Mouse (Mus musculus) neural tube, embryonic 11.5 days (tissue): ENCODE measurements at regions not wholly inside any gene's neighbourhood (a gene's known extent, or its start where the extent isn't known, plus 50 kb on each side); places are given as distances from the start of the nearest gene placed in this dataset.

Source experiments
- ATAC-seq: fragments of 200-750 bp; cut with Nextera tagmentation; 2 replicates; pipeline ENCODE4 v1.8.0; 2017; ENCODE audit warnings: moderate number of reproducible peaks, mild to moderate bottlenecking, moderate TSS enrichment, moderate library complexity; ENCODE audit not compliant: insufficient read depth, low FRiP score, low TSS enrichment
- DNase-seq: peaks from one replicate; pipeline ENCODE4 v3.0.0-alpha.2; 2015; ENCODE audit warnings: low spot score
- H3K27ac ChIP-seq: fragments of 300-500 bp; sonication (generic); 2 replicates; pipeline ENCODE4 v1.5.1; 2014; ENCODE audit warnings: low read depth, mild to moderate bottlenecking, low read length
- H3K27me3 ChIP-seq: fragments of 300-500 bp; sonication (generic); 2 replicates; pipeline ENCODE4 v1.6.1; 2014; ENCODE audit warnings: mild to moderate bottlenecking, low read length, mixed read lengths; ENCODE audit not compliant: control insufficient read depth, insufficient read depth
- H3K36me3 ChIP-seq: fragments of 300-500 bp; sonication (generic); 2 replicates; pipeline ENCODE4 v1.6.1; 2014; ENCODE audit warnings: mild to moderate bottlenecking, low read length, moderate library complexity, mixed read lengths; ENCODE audit not compliant: control insufficient read depth, insufficient read depth
- H3K4me1 ChIP-seq: fragments of 300-500 bp; sonication (generic); 2 replicates; pipeline ENCODE4 v1.6.1; 2014; ENCODE audit warnings: low read length, mixed read lengths; ENCODE audit not compliant: control insufficient read depth, insufficient read depth
- H3K4me2 ChIP-seq: fragments of 300-500 bp; sonication (generic); 2 replicates; pipeline ENCODE4 v1.6.1; 2014; ENCODE audit warnings: low read depth, mild to moderate bottlenecking, moderate library complexity
- H3K4me3 ChIP-seq: fragments of 300-500 bp; sonication (generic); 2 replicates; pipeline ENCODE4 v1.5.1; 2014; ENCODE audit warnings: low read depth, low read length
- H3K9ac ChIP-seq: fragments of 300-500 bp; sonication (generic); 2 replicates; pipeline ENCODE4 v1.6.1; 2014; ENCODE audit warnings: mild to moderate bottlenecking, low read length
- H3K9me3 ChIP-seq: fragments of 300-500 bp; sonication (generic); 2 replicates; pipeline ENCODE4 v1.6.1; 2016; ENCODE audit warnings: low read length; ENCODE audit not compliant: control insufficient read depth
- WGBS: fragments of 180-500 bp; shearing (Covaris S2); extraction: QIAGEN DNeasy Blood & Tissue Kit; methylation state at CpG from one replicate; pipeline ENCODE4 v1.1.7; 2014; 5-methylcytosine and 5-hydroxymethylcytosine counted together

DNA sequence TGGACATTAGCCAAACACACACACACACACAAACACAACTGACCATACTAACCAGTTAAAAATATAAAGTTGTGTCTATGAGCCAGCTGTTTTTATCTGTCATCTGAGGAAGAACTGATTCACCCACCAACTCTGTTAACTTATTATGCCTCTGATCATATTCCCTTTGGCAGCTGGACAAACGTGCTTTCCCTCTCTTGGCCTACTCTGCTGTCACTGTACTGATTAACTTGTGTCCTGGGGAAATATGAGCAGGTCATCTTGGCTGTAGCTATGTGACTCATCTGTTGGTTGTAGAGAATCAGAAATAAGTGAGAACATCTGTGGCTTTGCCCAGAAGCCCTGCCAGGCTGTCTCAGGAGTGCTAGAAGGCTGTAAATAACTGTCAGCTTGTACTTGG, 210.9 kb upstream of the Gm11232 start:
- Histone ChIP-seq H3K9ac (no peak overlapping the region), H3K9me3 (no peaks in the 10 kb centered on the region), H3K4me2 (no peak overlapping the region), H3K36me3 (no peaks in the 10 kb centered on the region), H3K4me3 (no peak overlapping the region), H3K4me1 (no peaks in the 10 kb centered on the region), H3K27me3 (no peaks in the 10 kb centered on the region), H3K27ac (no peak overlapping the region)
- WGBS = 31% methylated on average over 1 of the region's 1 CpGs
- DNase-seq = peak; percentile 9
- ATAC-seq = no peak

DNA sequence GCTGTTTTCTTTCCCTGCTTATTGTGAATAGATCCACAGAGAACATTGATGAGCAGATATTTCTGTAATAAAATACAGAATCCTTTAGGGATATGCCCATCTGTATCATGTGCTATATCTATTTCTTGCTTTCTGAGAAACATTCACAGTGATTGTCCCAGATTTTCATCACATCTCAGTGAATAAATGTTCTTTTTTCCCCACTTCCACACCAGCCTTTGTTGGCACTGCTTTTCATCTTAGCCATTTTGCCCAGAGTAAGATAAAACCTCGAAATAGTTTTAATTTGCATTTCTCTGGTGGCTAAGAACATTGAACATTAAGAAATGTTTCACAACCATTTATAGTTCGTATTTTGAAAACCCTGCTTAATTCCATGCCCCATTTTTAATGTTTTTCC, 195.7 kb upstream of the Gm11232 start:
- Histone ChIP-seq H3K36me3 (no peaks in the 10 kb centered on the region), H3K27me3 (no peaks in the 10 kb centered on the region), H3K9ac (no peak overlapping the region), H3K4me2 (no peak overlapping the region), H3K9me3 (no peaks in the 10 kb centered on the region), H3K4me3 (no peak overlapping the region), H3K4me1 (no peaks in the 10 kb centered on the region), H3K27ac (no peak overlapping the region)
- no peak for ATAC-seq
- DNase-seq = no peak
- WGBS = 82% methylated on average over 2 of the region's 2 CpGs

DNA sequence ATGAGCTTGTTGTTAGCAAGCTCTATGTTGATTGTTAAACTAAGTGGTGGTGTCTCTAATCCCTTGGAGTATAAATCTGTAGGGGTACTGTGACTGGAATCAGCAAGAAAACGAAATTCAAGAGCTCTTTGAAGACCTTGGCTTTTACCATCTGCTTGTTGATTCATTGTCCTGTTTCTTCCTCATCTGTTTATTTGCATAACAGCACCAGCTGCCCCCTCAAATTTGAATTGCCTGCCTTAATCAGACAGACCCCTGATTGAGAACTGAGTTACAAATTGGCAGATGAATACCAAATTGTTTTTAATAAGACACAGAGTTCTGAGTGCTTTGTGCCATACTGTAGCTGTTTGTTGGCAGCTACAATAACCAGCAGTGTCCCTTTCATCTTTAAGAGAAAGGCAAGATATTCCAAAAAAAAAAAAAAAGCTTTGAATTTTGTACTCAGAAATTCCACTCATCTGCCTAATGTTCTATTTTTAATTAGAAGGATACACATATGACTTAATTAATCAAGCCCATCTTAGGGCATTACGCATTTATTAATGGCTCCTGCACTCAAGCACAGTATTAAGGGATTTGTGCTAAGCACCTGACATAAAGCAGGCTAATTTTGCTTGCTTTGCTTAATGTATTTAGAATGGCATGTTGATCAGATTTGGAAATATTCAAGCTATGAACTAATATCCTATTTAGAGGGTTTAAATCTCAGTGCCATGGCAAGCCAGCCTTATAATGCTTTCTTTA, 175.6 kb upstream of the Gm11232 start:
- Histone ChIP-seq H3K9ac (no peak overlapping the region), H3K4me3 (no peak overlapping the region), H3K27me3 (no peaks in the 10 kb centered on the region), H3K36me3 (no peaks in the 10 kb centered on the region), H3K4me1 (no peaks in the 10 kb centered on the region), H3K4me2 (no peak overlapping the region), H3K27ac (no peak overlapping the region), H3K9me3 (no peaks in the 10 kb centered on the region)
- ATAC-seq (peak; percentile 45; the same call in 1 of the 2 replicates), DNase-seq (no peak)
- WGBS = 52% methylated on average over 2 of the region's 2 CpGs

DNA sequence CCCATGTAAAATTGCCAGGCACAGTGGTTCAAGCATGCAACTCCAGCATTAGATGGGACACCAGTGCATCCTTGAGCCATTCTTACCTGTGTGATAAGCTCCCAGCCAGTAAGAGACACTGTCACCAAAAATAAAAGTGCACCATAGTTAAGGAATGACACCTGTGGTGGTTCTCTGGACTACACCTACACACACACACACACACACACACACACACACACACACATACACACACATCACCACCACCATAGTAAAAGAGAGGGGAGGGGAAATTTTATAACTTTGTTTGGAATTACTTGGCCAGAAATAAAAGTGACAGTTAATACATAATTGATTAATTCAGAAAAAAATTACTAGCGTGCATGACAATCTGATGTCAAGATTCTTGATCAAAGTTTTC, 175.1 kb upstream of the Gm11232 start:
- H3K4me3 ChIP-seq = no peak overlapping the region
- 67% methylated on average over 1 of the region's 1 CpGs for WGBS
- H3K4me1 ChIP-seq = no peaks in the 10 kb centered on the region
- peak; percentile 27; the same call in 1 of the 2 replicates for ATAC-seq
- no peaks in the 10 kb centered on the region for H3K9me3 ChIP-seq
- H3K27ac ChIP-seq = no peak overlapping the region
- no peaks in the 10 kb centered on the region for H3K27me3 ChIP-seq
- H3K4me2 ChIP-seq = no peak overlapping the region
- H3K9ac ChIP-seq = no peak overlapping the region
- H3K36me3 ChIP-seq = no peaks in the 10 kb centered on the region
- DNase-seq = no peak

DNA sequence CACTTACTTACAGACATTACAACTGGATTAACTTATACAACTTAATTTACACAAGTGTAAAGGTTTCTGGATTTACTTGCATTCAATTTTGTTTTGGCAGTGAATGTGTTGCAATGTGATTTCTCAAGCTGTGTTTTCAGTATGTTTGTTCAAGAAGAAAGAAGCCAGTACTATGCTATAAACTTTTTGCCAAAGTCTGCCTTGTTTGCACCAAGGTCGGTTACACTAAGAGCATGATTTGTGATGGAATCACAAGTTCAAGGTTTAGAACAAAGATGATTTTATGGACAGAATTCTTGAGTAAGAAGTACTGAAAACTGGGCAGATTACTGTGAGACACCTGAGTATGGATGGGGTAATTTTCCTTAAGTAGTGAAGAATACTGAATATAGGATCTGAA, 153.8 kb upstream of the Gm11232 start:
- 87% methylated on average over 1 of the region's 1 CpGs for WGBS
- Histone ChIP-seq H3K4me2 (no peak overlapping the region), H3K9me3 (no peaks in the 10 kb centered on the region), H3K27me3 (no peaks in the 10 kb centered on the region), H3K4me1 (no peaks in the 10 kb centered on the region), H3K9ac (no peak overlapping the region), H3K4me3 (no peak overlapping the region), H3K36me3 (no peaks in the 10 kb centered on the region), H3K27ac (no peak overlapping the region)
- DNase-seq = no peak
- no peak for ATAC-seq

DNA sequence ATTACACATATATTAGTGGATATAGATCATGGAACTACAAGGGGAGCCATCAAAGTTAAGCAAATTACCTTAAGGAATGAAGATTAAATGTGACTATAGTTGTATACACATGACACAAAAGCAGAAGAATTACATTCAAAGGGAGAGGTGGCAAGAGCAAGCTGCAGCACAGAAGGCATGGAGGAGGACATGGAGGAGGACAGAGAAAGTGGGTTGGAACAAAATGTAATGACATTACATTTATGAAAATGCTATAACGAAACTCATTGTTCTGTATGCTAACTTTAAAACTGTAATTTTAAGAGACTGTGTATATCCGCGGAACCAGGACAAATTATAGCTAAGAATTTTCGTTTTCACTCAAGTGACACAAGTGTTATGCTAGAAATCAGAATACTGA, 117.9 kb upstream of the Gm11232 start:
- no peaks in the 10 kb centered on the region for H3K9me3 ChIP-seq
- H3K27me3 ChIP-seq = no peaks in the 10 kb centered on the region
- no peak for ATAC-seq
- no peak overlapping the region for H3K4me2 ChIP-seq
- no peak overlapping the region for H3K27ac ChIP-seq
- H3K4me3 ChIP-seq = no peak overlapping the region
- H3K36me3 ChIP-seq = no peaks in the 10 kb centered on the region
- 90% methylated on average over 4 of the region's 4 CpGs for WGBS
- no peak overlapping the region for H3K9ac ChIP-seq
- no peak for DNase-seq
- no peaks in the 10 kb centered on the region for H3K4me1 ChIP-seq

DNA sequence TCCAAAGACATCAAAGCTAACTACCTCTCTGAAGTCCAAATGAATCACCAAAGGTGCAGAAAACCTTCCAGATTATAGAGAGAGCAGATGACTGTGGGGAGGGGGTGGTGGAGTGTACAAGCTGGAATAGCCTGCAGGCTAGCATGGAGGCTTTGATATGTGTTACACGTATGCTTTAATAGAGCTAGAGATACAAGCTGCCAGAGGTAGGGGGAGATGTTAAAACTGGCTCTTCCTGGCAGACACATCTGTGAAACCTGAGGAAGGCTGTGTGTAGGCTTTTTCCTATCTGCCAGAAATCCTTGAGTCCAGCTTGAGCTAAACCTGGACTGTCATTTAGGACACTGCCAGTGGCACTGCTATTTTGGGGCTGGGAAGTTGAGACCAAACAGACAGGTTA, 109.2 kb upstream of the Gm11232 start:
- no peaks in the 10 kb centered on the region for H3K4me1 ChIP-seq
- ATAC-seq = no peak
- H3K4me2 ChIP-seq = no peak overlapping the region
- no peak for DNase-seq
- H3K9ac ChIP-seq = no peak overlapping the region
- 54% methylated on average over 1 of the region's 1 CpGs for WGBS
- H3K9me3 ChIP-seq = no peaks in the 10 kb centered on the region
- H3K27ac ChIP-seq = no peak overlapping the region
- H3K4me3 ChIP-seq = no peak overlapping the region
- H3K36me3 ChIP-seq = no peaks in the 10 kb centered on the region
- no peaks in the 10 kb centered on the region for H3K27me3 ChIP-seq

DNA sequence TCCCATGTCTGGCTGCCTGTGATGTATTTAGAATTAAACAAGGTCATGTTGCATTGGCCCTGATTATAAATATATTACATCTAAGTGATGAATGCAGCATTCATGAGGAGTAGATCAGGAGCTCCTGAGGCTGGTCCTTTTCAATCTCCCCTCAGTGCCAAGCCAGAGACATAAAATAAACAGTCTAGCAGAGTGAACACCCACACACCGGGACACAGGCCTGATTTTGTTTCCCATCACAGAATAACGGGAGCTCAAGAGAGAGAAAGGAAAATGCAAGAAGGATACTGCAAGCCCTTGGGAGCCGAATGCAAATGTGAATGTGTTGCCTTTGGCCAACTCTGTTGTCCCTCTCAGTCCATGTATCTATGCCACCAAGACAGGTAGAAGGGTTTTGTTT, 84.1 kb upstream of the Gm11232 start:
- Histone ChIP-seq H3K4me2 (no peak overlapping the region), H3K9me3 (no peaks in the 10 kb centered on the region), H3K27ac (no peak overlapping the region), H3K36me3 (no peaks in the 10 kb centered on the region), H3K27me3 (no peaks in the 10 kb centered on the region), H3K4me1 (no peaks in the 10 kb centered on the region; the same call in 1 of the 2 replicates), H3K4me3 (no peak overlapping the region), H3K9ac (no peak overlapping the region)
- DNase-seq = no peak
- 72% methylated on average over 3 of the region's 3 CpGs for WGBS
- no peak for ATAC-seq

DNA sequence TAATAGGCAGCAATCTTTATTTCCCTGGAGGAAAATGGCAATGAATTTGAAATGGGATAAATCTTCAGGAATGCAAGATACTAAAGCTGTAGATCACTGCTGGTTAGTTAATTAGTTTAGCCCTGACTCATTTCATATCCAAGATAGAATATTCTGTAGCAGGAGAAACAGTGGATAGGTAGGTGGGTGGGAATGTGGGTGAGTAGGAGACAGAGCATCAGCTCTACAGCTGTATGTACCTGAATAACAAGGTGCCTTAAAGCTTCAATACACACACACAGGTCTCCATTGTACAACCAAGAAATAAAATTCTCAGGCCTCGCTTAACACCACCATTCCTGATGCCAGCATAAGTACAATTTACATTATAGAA, 83.0 kb upstream of the Gm11232 start:
- no peak overlapping the region for H3K9ac ChIP-seq
- no peak overlapping the region for H3K4me2 ChIP-seq
- no peaks in the 10 kb centered on the region for H3K9me3 ChIP-seq
- ATAC-seq = peak; percentile 41
- H3K27me3 ChIP-seq = no peaks in the 10 kb centered on the region
- H3K27ac ChIP-seq = no peak overlapping the region
- no peak overlapping the region for H3K4me3 ChIP-seq
- no peaks in the 10 kb centered on the region; the same call in 1 of the 2 replicates for H3K4me1 ChIP-seq
- no peaks in the 10 kb centered on the region for H3K36me3 ChIP-seq
- DNase-seq = no peak
- WGBS = 86% methylated on average over 1 of the region's 1 CpGs
